20 mouse cellular contexts compared by ENCODE assay signal in genomic region chr5:90859031-90859430, GRCm38 (mm10). TPM values are rescaled to one million over a fixed set of nuclear protein-coding genes. Genes with fewer than 3 reads are reported as not detected.
A peak's percentile ranks its signal among the peaks of the same experiment; 100 is the strongest.
DNase-seq lines count a peak whose midpoint lies in the region.
"Had no signal": no experiment of that assay in that cellular context is flagged by ENCODE, and none has a peak within 500 bp of the region (broad histone marks: within the 10 kb centered on the region; RNA-seq: fewer than 3 reads in every experiment).

No protein-coding gene starts in this region.

- DNase-seq in cerebellum, postnatal 10 days, result peak; percentile 24 to 33
- no peak for DNase-seq in cerebellum, adult 11 months
- peak; percentile 10 to 37 for DNase-seq in layer of hippocampus, adult 18-20 months (ENCODE audit: low spot score in 2 of 2)
- DNase-seq in layer of hippocampus, postnatal 10 days (ENCODE audit: low spot score in 2 of 2), result no peak
- DNase-seq in NIH3T3 (ENCODE audit: low read depth), result peak; percentile 50
- no peak for DNase-seq in left cerebral cortex, adult 9 months (ENCODE audit: low spot score in 2 of 2)
- DNase-seq in left cerebral cortex, postnatal 25 days (ENCODE audit: low spot score in 2 of 2), result no peak
- DNase-seq: adrenal gland, adult 8-10 months; gastrocnemius, postnatal 10 days; kidney, adult 18-20 months; kidney, postnatal 36 days; lung, postnatal 36 days; right cerebral cortex, adult 18-20 months; right cerebral cortex, postnatal 4 days; thymus, adult 2 months; thymus, postnatal 36 days had no signal

- intact Hi-C loops in left cerebral cortex, postnatal 25 days (cut with DNase I), result no loop called here

RNA-seq across cellular contexts. Expression of gene Cxcl1, which starts 32.0 kb away (rescaled TPM):
- total RNA-seq in layer of hippocampus, adult 18-20 months (2021), result under 1 TPM; 0.27 to 0.36 TPM
- 1 to 10 TPM; 1.1 to 1.3 TPM for total RNA-seq in layer of hippocampus, postnatal 10 days (2021)
- total RNA-seq in left cerebral cortex, postnatal 25 days (2021), result not detected
- total RNA-seq: midbrain, postnatal 0 days had no signal

RNA-seq across cellular contexts. Expression of gene Cxcl2, which starts 44.6 kb away (rescaled TPM):
- not detected for total RNA-seq in layer of hippocampus, adult 18-20 months (2021)
- not detected for total RNA-seq in layer of hippocampus, postnatal 10 days (2021)
- total RNA-seq in left cerebral cortex, postnatal 25 days (2021), result not detected
- total RNA-seq: heart, postnatal 25 days; layer of hippocampus, postnatal 36 days; left cerebral cortex, postnatal 14 days; midbrain, postnatal 0 days had no signal

Comparison
In these comparisons a context has a peak if more than half of its experiments do, and no peak if none do; other contexts are left out.
1. DNase-seq: peak in cerebellum, postnatal 10 days (2 of 2), layer of hippocampus, adult 18-20 months (2 of 2) and NIH3T3 (single experiment); none in cerebellum, adult 11 months (single experiment), layer of hippocampus, postnatal 10 days (0 of 2), left cerebral cortex, adult 9 months (0 of 2) and left cerebral cortex, postnatal 25 days (0 of 2).